Mouse (Mus musculus): ENCODE data around the gene Acad10.

DNA sequence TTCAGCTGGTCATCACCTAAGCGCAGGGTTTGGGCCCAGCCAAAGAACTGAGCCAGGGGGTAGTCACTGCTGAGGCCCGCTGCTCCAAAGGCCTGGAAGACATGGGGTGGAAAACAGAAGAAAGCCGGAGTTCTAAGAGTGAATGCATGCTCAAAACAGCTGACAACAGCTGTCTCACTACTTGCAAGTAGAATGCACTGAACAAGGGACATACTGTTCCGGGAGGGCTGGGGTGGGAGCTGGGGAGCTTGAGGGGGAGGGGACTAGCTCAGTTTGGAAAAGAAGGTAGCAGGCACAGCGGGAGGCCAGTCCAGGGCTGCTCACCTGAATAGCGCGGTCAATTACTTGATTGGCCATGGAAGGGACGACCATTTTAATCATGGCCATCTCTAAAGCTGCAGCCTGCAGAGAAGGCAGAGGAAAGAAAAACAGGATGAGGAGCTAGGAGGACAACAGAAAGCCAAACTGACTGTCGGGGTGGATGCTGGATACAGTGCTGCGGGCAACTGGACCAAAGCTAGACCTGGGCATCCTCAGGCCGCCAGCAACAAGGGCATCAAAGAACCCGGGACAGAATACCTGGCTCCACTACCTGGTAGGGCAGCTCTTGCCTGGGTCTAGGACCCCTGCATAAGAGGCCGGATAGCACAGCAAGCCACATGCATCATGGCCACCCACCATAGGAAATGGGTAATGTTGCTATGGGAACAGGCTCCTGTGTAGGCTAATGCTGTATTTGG is 61.3 kb downstream of the Acad10 start:
- TF ChIP-seq CTCF (IDR thresholded peaks at IDR 0.05; ENCODE audit: extremely low read depth, insufficient read length, insufficient replicate concordance, low read depth, low read length), result no peak
- TF ChIP-seq POLR2A (IDR thresholded peaks at IDR 0.05; ENCODE audit: low read depth, low read length), result no peak
